Mouse (Mus musculus): Measurements from ENCODE around the gene Pde2a. TPM values are rescaled to one million over a fixed set of nuclear protein-coding genes. Genes with fewer than 3 reads are reported as not detected.
A peak's percentile ranks its signal among the peaks of the same experiment; 100 is the strongest.

Gene Pde2a
- total RNA-seq, 2 experiments from 2014 or later = 42.4 to 42.8 TPM

DNA sequence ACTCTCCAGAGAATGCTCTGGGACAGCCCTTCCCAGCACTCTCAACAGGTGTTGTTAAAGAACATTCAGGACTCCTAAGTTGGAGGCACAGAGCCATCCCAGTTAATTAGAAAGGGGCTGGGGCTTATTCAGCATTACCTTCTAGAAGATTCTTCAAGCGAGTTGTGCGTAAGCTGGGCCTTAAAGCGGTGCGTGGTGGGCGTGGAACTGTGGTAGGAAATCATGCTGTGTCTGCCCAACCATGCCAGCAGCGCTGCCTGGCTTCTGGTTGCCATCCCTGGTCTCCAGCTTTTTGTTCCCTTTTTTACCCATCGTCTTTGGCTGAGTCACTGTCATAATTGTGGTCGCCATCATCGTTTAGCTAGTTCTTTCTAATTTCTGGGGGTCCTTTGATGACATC is 33.0 kb downstream of the Pde2a start:
- DNase-seq = no peak

GRCm38 (mm10) chr7:101455141-101455540 is 33.6 kb downstream of the Pde2a start:
- DNase-seq = no peak

GRCm38 (mm10) chr7:101456318-101456717 is 34.8 kb downstream of the Pde2a start:
- no peak for DNase-seq

GRCm38 (mm10) chr7:101456789-101457188 is 35.3 kb downstream of the Pde2a start:
- no peak for DNase-seq

GRCm38 (mm10) chr7:101457283-101457682 is 35.8 kb downstream of the Pde2a start:
- DNase-seq = no peak

DNA sequence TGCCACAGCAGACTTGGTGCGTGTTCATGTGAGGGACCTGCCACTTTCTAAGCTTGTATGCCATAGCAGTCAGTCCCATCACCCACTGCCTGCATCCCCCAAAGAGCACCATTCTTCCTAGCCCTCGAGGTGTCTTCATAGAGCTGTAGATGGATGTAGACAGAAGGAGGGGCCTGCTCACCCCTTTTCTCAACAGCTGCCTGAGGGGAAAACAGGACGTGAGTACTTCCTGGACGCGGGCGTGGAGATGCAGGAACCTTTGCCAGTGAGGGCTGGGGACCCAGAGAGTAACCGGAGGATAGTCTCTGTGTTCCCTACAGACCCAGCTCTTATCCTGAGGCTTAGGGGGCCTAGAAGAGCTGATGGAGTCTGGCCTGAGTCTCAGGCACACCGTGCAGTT is 36.3 kb downstream of the Pde2a start:
- DNase-seq = peak; percentile 47

GRCm38 (mm10) chr7:101458278-101458781 is 36.8 kb downstream of the Pde2a start:
- DNase-seq = no peak

- DNase-seq = no peak
These were observed 37.9 kb downstream of the Pde2a start for GRCm38 (mm10) chr7:101459305-101459813.

- DNase-seq = no peak
These were observed 38.6 kb downstream of the Pde2a start for GRCm38 (mm10) chr7:101459923-101460607.

- peak; percentile 83 for DNase-seq
These were observed 39.1 kb downstream of the Pde2a start for GRCm38 (mm10) chr7:101460608-101460957.

DNA sequence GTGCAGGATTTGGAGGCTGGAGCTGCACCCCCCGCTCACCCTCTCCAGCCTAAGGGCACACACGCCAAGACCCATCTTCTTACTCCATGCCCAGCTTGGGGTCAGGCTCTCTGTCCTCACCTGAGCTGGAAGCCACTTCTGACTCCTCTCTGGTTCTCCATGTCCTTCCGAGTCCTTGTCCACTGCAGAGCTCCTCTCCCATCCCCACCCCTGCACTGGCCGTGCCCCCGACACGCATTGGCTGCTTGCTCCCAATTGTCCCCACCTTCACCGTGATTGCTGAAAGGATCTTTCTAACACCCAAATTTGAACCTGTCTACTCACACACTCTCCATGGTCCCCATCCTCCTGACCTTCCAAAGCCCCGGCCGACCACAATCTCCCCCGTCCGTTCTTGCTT is 40.1 kb downstream of the Pde2a start:
- DNase-seq = no peak

GRCm38 (mm10) chr7:101462327-101463068 is 41.0 kb downstream of the Pde2a start:
- DNase-seq = peak; percentile 59

GRCm38 (mm10) chr7:101463665-101464271 is 42.3 kb downstream of the Pde2a start:
- DNase-seq = no peak

GRCm38 (mm10) chr7:101464927-101465326 is 43.4 kb downstream of the Pde2a start:
- DNase-seq = no peak

DNA sequence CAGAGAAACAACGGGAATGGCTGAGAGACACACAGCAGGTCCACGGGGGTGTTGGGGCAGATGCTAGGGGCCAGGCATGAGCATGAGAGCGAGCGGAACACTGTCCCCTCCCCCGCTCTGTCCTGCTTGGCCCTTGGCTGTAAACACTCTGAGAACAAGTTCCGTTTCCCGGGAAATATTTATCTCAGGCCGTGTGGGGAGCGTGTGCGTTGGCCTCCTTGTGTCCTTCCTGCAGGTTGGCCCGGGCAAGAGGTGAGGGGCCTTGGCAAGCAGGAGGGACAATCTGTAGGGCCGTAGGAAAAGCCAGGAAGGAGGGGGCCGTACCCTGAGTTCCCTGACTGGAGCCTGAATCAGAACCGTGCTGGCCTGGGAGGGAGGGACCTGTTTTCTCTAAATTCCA is 43.9 kb downstream of the Pde2a start:
- DNase-seq = peak; percentile 67

- no peak for DNase-seq
These were observed 44.5 kb downstream of the Pde2a start for GRCm38 (mm10) chr7:101465850-101466580.

DNA sequence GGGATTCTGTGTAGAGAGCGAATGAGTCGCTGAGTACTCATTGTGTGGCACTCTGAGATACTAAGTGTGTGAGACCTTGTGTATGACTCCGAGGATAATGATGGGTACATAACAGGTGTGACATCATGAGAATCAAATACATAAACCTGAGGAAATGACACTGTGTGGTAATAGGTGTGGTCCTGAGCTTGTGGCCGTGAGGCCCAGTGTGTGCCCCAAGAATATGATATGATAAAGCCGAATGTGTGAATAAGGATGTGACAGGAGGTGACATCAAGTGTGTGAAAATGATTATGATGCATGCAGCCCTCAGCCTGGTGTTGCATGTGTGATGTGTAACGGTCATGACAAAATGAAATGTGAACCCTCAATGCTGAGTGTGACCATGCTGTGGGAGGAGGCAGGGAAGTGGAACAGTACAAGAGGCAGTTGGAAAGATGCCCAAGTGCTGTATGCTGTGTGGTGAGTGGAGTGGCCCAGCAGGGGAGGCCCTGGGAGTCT is 45.1 kb downstream of the Pde2a start:
- DNase-seq = peak; percentile 63

GRCm38 (mm10) chr7:101471423-101471822 is 49.9 kb downstream of the Pde2a start:
- DNase-seq = no peak

DNA sequence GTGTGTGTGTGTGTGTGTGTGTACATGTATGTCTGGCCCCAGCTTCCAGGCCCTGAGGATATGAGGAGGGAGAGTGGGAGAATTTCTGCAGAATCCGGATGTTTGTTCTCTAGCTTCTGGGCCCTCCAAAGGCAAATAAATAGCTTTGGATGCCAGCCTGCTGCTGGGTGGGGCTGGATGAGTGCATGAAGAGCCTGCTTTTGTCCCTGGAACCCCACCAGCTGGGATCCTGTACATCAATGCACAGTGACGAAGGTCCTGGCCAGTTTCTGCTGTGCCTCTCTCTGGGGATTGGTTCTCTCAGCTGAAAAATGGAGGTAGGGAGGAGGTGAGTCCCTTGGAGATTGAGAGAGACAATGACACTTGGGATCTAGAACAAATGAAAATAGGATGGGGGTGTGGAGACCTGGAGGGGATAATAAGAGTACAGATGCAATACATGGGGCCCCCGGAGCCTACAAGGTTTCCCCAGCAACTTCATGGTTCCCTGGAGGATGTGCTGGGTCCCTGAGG is 50.5 kb downstream of the Pde2a start:
- no peak for DNase-seq

DNA sequence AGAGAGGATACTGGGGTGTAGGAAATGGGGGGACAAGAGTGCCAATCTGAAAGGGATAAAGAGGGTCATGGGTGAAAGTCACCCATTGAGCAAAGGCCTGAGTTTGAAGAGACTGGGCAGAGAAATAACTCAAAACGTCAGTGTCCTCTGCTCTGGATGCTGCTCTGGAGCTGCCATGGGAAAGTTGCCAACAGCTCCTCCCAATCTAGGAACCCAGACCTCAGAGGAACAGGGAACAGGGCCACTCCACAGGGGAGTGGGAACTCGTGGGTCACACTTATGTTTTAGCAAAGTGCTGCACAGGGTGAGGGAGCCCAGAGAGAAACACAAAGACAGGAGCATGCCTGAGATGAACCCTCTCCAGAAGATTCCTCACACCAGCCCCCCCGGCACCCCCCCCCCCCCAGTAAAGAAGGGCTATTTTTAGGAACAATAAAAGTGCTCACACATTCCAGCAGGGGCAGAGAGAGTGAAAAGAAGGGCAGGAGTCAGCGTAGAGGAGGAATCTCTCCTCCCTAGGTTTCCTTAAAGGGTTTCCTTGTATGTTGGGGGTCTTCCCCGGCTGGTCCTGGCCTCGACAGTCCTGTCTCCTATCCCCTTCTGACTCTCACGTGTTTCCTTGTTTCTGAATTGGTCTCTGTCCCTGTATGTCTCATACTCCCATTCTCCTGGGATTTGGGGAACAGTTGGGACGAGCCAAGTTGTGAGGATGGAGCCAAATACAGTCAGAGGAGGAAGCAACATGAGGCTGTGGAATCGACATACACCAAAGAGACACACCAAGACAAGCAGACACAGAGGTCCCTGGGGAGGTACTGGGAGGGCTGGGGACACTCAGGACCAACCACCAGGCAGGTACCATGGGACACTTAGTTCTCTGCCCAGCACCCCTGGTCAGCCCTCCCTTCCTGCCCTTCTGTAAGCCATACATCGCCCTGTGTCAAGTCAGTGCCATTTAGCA is 51.4 kb downstream of the Pde2a start:
- peak; percentile 69 for DNase-seq

GRCm38 (mm10) chr7:101474399-101474811 is 52.9 kb downstream of the Pde2a start:
- no peak for DNase-seq
